Mouse (Mus musculus) liver, embryonic 14.5 days (tissue): ENCODE results near the gene Agk. TPM values are rescaled to one million over a fixed set of nuclear protein-coding genes. Genes with fewer than 3 reads are reported as not detected.

ENCODE experiments used
- ATAC-seq: fragments of 200-750 bp; cut with Nextera tagmentation; 2 replicates; pipeline ENCODE4 v1.8.0; 2017; ENCODE audit warnings: moderate number of reproducible peaks, mild to moderate bottlenecking, moderate library complexity; ENCODE audit not compliant: insufficient read depth
- DNase-seq, 3 experiments: peaks; one replicate each; pipeline ENCODE4 v3.0.0-alpha.2; 2012 to 2013; ENCODE audit warnings: low read depth in 3 of 3, low spot score in 3 of 3
- H3K27ac ChIP-seq: fragments of 300-500 bp; sonication (generic); 2 replicates; pipeline ENCODE4 v1.5.1; 2014; ENCODE audit warnings: moderate library complexity, mild to moderate bottlenecking, control low read depth, inconsistent platforms
- H3K27me3 ChIP-seq: fragments of 300-500 bp; sonication (generic); 2 replicates; pipeline ENCODE4 v1.6.1; 2014; ENCODE audit warnings: mild to moderate bottlenecking, low read length, moderate library complexity; ENCODE audit not compliant: control insufficient read depth, insufficient read depth
- H3K36me3 ChIP-seq: fragments of 300-500 bp; sonication (generic); replicated peaks from 2 replicates; pipeline ENCODE4 v1.6.1; 2014; ENCODE audit warnings: low read depth; ENCODE audit not compliant: control insufficient read depth, insufficient read depth
- H3K4me1 ChIP-seq, 2 experiments: fragments of 200-500 bp in 1 of 2; fragments of 300-500 bp in 1 of 2; sonication (generic) in 1 of 2; replicated peaks; 2 replicates each; pipeline ENCODE4 v1.6.1; 2012 to 2014; ENCODE audit warnings: antibody characterized with exemption in 1 of 2, inconsistent platforms in 1 of 2, low read length in 1 of 2; ENCODE audit not compliant: control insufficient read depth in 2 of 2, insufficient read depth in 2 of 2
- H3K4me2 ChIP-seq: fragments of 300-500 bp; sonication (generic); 2 replicates; pipeline ENCODE4 v1.6.1; 2014; ENCODE audit warnings: low read depth, mild to moderate bottlenecking, control low read depth, moderate library complexity
- H3K4me3 ChIP-seq, 2 experiments: fragments of 200-500 bp in 1 of 2; fragments of 300-500 bp in 1 of 2; sonication (generic) in 1 of 2; 2 replicates each; pipeline ENCODE4 v1.5.1; 2012 to 2014; ENCODE audit warnings: low read depth in 2 of 2, low read length in 2 of 2, mild to moderate bottlenecking in 2 of 2, control low read depth in 1 of 2, inconsistent platforms in 1 of 2, moderate library complexity in 1 of 2; ENCODE audit not compliant: insufficient read depth in 1 of 2
- H3K9ac ChIP-seq: fragments of 300-500 bp; sonication (generic); replicated peaks from 2 replicates; pipeline ENCODE4 v1.6.1; 2014; ENCODE audit warnings: mild to moderate bottlenecking, control low read depth, moderate library complexity
- H3K9me3 ChIP-seq: fragments of 300-500 bp; sonication (generic); 2 replicates; pipeline ENCODE4 v1.6.1; 2016; ENCODE audit warnings: low read length, mixed read lengths; ENCODE audit not compliant: control insufficient read depth
- CTCF ChIP-seq: IDR thresholded peaks from 2 replicates; pipeline ENCODE4 v1.5.1; 2016; ENCODE audit warnings: antibody characterized with exemption, low read depth, control low read depth
- EP300 ChIP-seq: IDR thresholded peaks from 2 replicates; pipeline ENCODE4 v1.6.1; 2016; ENCODE audit warnings: antibody characterized with exemption, low read depth
- WGBS: fragments of 180-500 bp; shearing (Covaris S2); extraction: QIAGEN DNeasy Blood & Tissue Kit; methylation state at CpG from one replicate; pipeline ENCODE4 v1.1.7; 2014; ENCODE audit not compliant: insufficient replicate concordance; 5-methylcytosine and 5-hydroxymethylcytosine counted together
- polyA plus RNA-seq, 2 experiments: library from polyadenylated mRNA; depleted of rRNA in 1 of 2; stranded (reverse) in 1 of 2; unstranded in 1 of 2; fragments of >200 nt; fragmentation: Nextera tagmentation in 1 of 2; extraction: Ambion mirVana in 1 of 2; gene quantifications; 2 replicates each; pipeline versions ENCODE4 v1.2.1 to v1.2.3; 2012 to 2014

Gene Agk
- polyA plus RNA-seq, 2 experiments = 7.5 to 12.0 TPM

DNA sequence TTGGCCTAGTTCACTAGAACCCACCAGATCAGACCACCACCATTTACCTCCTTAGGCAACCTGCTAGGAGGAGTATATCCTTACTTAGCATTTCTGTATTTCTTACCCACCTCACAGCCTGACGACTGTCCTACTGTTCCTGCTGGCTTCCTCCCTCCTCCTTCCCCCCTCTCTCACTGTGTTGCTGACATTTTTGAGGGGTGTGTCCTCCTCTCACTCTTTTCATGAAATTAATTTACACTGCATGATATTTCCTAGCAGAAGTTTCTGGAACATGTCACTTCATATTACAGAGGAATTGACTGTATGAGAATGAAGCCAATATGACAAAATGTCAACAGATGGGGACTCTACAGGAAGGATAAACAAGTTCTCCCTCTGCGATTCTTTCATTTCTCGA lies 103.7 kb downstream of the Agk start:
- Histone ChIP-seq H3K4me2 (no peak overlapping the region), H3K36me3 (no peaks in the 10 kb centered on the region), H3K27me3 (no peaks in the 10 kb centered on the region), H3K4me3 (no peak overlapping the region), H3K4me1 (0 out of 4 replicates have a peak, but pooled peaks cover 0 to 2% of the 10 kb centered on the region in 2 experiments), H3K27ac (no peak overlapping the region), H3K9ac (no peak overlapping the region), H3K9me3 (no peaks in the 10 kb centered on the region)
- WGBS = 62% methylated on average over 3 of the region's 3 CpGs
- TF ChIP-seq EP300 (no peak), CTCF (no peak)
- DNase-seq (no peak), ATAC-seq (no peak)

DNA sequence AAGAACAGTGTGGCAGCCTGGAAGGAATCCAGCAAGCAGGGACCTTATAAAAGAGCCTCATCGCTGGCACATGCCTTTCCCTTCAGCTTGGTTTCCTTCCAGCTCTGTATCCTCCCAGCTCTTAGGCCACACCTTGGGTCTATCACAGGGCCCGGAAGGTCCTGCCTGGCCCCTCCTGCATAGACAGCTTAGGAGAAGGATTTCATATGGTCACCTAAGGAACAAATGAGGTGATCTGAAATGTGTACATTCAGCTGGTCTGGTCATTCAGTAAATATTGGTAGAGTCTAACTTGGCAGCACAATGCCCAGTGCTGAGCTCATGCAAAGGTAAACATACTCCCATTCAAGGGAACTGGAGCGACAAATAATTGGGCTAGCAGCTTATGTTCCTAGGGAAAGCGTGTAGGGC lies 104.6 kb downstream of the Agk start:
- Histone ChIP-seq H3K27ac (no peak overlapping the region), H3K9me3 (no peaks in the 10 kb centered on the region), H3K36me3 (no peaks in the 10 kb centered on the region), H3K9ac (no peak overlapping the region), H3K4me3 (no peak overlapping the region), H3K4me1 (0 out of 4 replicates have a peak, but pooled peaks cover 0 to 2% of the 10 kb centered on the region in 2 experiments), H3K27me3 (peaks cover 3% of the 10 kb centered on the region), H3K4me2 (no peak overlapping the region)
- ATAC-seq (no peak), DNase-seq (no peak)
- WGBS = 69% methylated on average over 4 of the region's 4 CpGs
- TF ChIP-seq CTCF (no peak), EP300 (no peak)

DNA sequence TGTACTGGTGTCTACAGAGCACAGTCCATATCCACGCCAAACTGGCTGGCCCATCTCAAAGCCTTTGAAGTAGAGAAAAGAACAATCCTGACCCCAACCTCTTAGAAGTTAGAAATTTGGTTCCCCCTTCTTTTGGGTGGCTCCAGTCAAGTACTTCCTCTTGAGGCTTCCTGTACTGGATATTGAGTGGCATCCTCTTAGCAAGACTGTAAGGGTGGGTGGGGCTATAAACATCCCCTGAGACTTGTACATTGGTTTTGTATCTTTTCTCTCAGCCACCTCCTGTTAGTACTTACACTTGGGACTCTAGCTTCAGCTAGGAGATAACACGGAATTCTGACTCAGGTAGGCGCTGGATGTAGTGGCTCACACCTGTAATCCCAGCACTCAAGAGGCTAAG lies 105.3 kb downstream of the Agk start:
- WGBS = 37% methylated on average over 3 of the region's 3 CpGs
- Histone ChIP-seq H3K9ac (no peak overlapping the region), H3K4me2 (no peak overlapping the region), H3K27me3 (peaks cover 10% of the 10 kb centered on the region), H3K9me3 (no peaks in the 10 kb centered on the region), H3K27ac (no peak overlapping the region), H3K4me1 (0 out of 4 replicates have a peak, but pooled peaks cover 0 to 2% of the 10 kb centered on the region in 2 experiments), H3K4me3 (no peak overlapping the region), H3K36me3 (no peaks in the 10 kb centered on the region)
- no peak for DNase-seq
- ATAC-seq = no peak
- TF ChIP-seq CTCF = no peak
- TF ChIP-seq EP300 = no peak

DNA sequence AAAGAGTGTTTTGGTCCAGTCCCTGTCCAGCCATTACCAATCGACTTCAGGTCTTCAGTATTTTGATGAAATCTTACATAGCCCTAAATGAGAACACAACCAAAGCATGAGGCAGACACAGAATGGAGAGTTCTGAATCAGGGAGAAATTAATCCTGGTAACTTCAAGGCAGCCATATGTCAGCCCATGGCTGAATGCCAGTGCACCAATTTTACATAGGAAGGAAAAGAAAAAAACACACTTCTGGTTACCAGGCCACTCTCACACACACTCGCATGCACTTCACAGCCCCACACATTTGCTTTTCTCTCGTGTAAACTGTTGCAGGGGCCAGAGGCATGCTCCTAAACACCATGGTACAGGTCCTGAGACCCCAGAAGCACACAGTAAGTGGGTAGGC lies 105.9 kb downstream of the Agk start:
- Histone ChIP-seq H3K36me3 (no peaks in the 10 kb centered on the region), H3K4me2 (no peak overlapping the region), H3K27ac (no peak overlapping the region), H3K4me1 (0 out of 4 replicates have a peak, but pooled peaks cover 0 to 2% of the 10 kb centered on the region in 2 experiments), H3K27me3 (peaks cover 16% of the 10 kb centered on the region), H3K9me3 (no peaks in the 10 kb centered on the region), H3K4me3 (no peak overlapping the region), H3K9ac (no peak overlapping the region)
- 42% methylated on average over 3 of the region's 3 CpGs for WGBS
- no peak for TF ChIP-seq CTCF
- no peak for TF ChIP-seq EP300
- ATAC-seq (no peak), DNase-seq (no peak)

DNA sequence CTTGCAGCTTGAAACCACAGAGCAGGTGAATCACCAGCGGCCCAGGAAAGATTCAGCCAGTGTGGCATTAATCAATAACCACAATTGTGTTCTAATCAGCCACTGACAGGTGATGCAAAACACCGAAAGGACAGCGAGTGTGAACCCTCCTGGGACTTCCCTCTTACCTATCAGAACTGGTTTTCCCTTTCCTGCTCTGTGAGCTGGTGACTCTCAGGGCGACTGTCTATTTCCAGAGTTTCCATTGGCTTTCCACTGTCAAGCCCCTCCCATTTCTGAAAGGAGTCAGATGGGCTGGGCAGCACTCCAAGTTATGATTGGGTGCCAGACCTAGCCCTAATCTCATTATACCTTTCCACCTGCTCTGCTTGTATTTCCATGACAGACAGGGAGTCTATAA lies 106.4 kb downstream of the Agk start:
- DNase-seq (no peak), ATAC-seq (no peak)
- no peak overlapping the region for H3K4me3 ChIP-seq
- H3K9me3 ChIP-seq = no peaks in the 10 kb centered on the region
- no peak overlapping the region for H3K4me2 ChIP-seq
- TF ChIP-seq EP300 = no peak
- no peak for TF ChIP-seq CTCF
- H3K27ac ChIP-seq = no peak overlapping the region
- H3K27me3 ChIP-seq = peaks cover 18% of the 10 kb centered on the region
- no peak overlapping the region for H3K9ac ChIP-seq
- 38% methylated on average over 4 of the region's 4 CpGs for WGBS
- H3K4me1 ChIP-seq = 0 out of 4 replicates have a peak, but pooled peaks cover 0 to 2% of the 10 kb centered on the region in 2 experiments
- no peaks in the 10 kb centered on the region for H3K36me3 ChIP-seq

DNA sequence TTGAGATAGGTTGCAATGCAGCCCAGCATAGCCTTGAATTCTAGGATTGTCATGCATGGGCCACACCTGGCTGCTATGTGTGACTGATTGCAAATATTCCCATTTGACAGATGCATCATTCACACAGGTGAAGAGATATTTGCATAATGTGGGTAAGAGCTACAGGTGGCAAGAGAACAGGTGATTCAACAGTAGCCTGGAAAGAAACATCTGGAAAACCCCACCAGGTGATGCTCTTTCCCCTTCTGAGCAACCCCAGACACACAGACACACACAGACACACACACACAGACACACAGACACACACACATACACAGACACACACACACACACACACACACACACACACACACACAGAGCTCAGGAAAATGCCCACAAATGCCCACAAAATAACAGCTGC lies 106.8 kb downstream of the Agk start:
- H3K27me3 ChIP-seq = peaks cover 21% of the 10 kb centered on the region
- 0 out of 4 replicates have a peak, but pooled peaks cover 0 to 2% of the 10 kb centered on the region in 2 experiments for H3K4me1 ChIP-seq
- H3K4me3 ChIP-seq = no peak overlapping the region
- no peak overlapping the region for H3K27ac ChIP-seq
- ATAC-seq = no peak
- DNase-seq = no peak
- H3K36me3 ChIP-seq = no peaks in the 10 kb centered on the region
- no peak overlapping the region for H3K9ac ChIP-seq
- H3K4me2 ChIP-seq = no peak overlapping the region
- no peaks in the 10 kb centered on the region for H3K9me3 ChIP-seq
- TF ChIP-seq EP300 (no peak), CTCF (no peak)
